Mouse (Mus musculus): ENCODE measurements at regions not wholly inside any gene's neighbourhood (a gene's known extent, or its start where the extent isn't known, plus 50 kb on each side); places are given as distances from the start of the nearest gene placed in this dataset.

GRCm38 (mm10) chr3:35231158-35231928 is 522.6 kb upstream of the Atp11b start:
- TF ChIP-seq EP300 (IDR thresholded peaks at IDR 0.05; ENCODE audit: insufficient read depth, low read depth, low read length) (no peak), CTCF (IDR thresholded peaks at IDR 0.05; ENCODE audit: low read depth, low read length) (no peak), POLR2A (IDR thresholded peaks at IDR 0.05; ENCODE audit: insufficient read depth, low read length) (no peak)
